Mouse (Mus musculus): ENCODE measurements at regions not wholly inside any gene's neighbourhood (a gene's known extent, or its start where the extent isn't known, plus 50 kb on each side); places are given as distances from the start of the nearest gene placed in this dataset.

DNA sequence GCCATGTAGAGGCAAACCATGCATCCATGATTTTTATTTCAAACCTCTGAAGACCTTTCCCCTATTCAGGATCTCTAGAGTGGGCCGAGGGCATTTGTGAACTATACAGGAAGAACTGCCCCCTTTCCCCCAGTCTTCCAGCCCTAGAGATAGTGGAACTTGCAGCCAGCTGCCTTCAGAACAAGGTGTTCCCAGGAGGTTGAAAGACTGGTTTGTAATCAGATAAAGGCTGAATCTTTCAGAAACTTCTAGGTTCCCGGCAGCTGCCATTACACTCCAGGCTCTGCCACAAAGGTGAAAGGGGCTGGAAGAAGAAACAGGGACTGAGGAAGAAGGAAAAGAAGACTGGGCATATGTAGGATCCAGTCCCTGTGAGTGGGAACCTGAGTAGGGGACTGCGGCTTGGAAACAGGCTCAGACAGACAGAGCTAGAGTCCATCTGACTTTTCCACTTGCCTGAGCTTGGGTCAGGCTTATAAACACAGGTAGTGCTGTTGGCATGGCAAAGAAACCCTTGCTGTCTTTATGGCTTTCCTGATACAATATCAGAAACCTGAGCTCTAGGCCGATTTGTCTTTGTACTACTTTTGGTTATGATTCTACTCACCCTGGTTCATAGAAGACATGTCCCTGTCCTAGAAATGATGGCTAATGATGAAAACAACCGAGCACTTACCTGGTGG is 1153.9 kb upstream of the A1bg start:
- TF ChIP-seq CTCF (IDR thresholded peaks at IDR 0.05; ENCODE audit: low read depth, low read length) (no peak), POLR2A (IDR thresholded peaks at IDR 0.05; ENCODE audit: extremely low read depth, insufficient read depth, low read length) (no peak)
